Mouse (Mus musculus) small intestine, adult 2 months (tissue): Measurements from ENCODE around the gene Ptbp3. TPM values are rescaled to one million over a fixed set of nuclear protein-coding genes. Genes with fewer than 3 reads are reported as not detected.

Source experiments
- H3K27ac ChIP-seq: fragments of 200-500 bp; 2 replicates; pipeline ENCODE4 v1.5.1; 2012; ENCODE audit warnings: low read depth, low read length, control low read depth, inconsistent platforms; ENCODE audit not compliant: insufficient read depth
- H3K27me3 ChIP-seq: fragments of 200-500 bp; 2 replicates; pipeline ENCODE4 v1.6.1; 2012; ENCODE audit warnings: mild to moderate bottlenecking, moderate library complexity, low read length, inconsistent platforms; ENCODE audit not compliant: control insufficient read depth, insufficient read depth
- H3K36me3 ChIP-seq: fragments of 200-500 bp; 2 replicates; pipeline ENCODE4 v1.6.1; 2012; ENCODE audit warnings: mild to moderate bottlenecking, low read length, control low read depth, inconsistent platforms; ENCODE audit not compliant: control insufficient read depth, insufficient read depth
- H3K4me1 ChIP-seq: fragments of 200-500 bp; 2 replicates; pipeline ENCODE4 v1.6.1; 2012; ENCODE audit warnings: low read length, inconsistent platforms, mixed read lengths; ENCODE audit not compliant: control insufficient read depth, insufficient read depth, insufficient read length
- H3K4me3 ChIP-seq: fragments of 200-500 bp; 2 replicates; pipeline ENCODE4 v1.5.1; 2012; ENCODE audit warnings: low read depth, mild to moderate bottlenecking, control low read depth, inconsistent platforms, low read length, moderate library complexity
- CTCF ChIP-seq: fragments of 200-500 bp; IDR thresholded peaks from 2 replicates; pipeline ENCODE4 v1.5.1; 2012; ENCODE audit warnings: low read depth, mild to moderate bottlenecking, control low read depth, inconsistent platforms, low read length, moderate library complexity, mixed read lengths; ENCODE audit not compliant: insufficient replicate concordance, insufficient read length; ENCODE audit errors: extremely low read depth
- POLR2A ChIP-seq: fragments of 200-500 bp; IDR thresholded peaks from 2 replicates; pipeline ENCODE4 v1.6.1; 2012; ENCODE audit warnings: low read depth, mild to moderate bottlenecking, control low read depth, inconsistent platforms, low read length, moderate library complexity
- WGBS: fragments of 180-500 bp; shearing (Covaris S2); methylation state at CpG from one replicate; pipeline ENCODE4 v1.1.7; 2018; 5-methylcytosine and 5-hydroxymethylcytosine counted together
- polyA plus RNA-seq: library from polyadenylated mRNA; depleted of rRNA; stranded (reverse); fragments of >200 nt; gene quantifications from 2 replicates; pipeline ENCODE4 v1.2.3, GENCODE M21; 2012

Gene Ptbp3
- polyA plus RNA-seq, 1 experiment, result 45.8 TPM

DNA sequence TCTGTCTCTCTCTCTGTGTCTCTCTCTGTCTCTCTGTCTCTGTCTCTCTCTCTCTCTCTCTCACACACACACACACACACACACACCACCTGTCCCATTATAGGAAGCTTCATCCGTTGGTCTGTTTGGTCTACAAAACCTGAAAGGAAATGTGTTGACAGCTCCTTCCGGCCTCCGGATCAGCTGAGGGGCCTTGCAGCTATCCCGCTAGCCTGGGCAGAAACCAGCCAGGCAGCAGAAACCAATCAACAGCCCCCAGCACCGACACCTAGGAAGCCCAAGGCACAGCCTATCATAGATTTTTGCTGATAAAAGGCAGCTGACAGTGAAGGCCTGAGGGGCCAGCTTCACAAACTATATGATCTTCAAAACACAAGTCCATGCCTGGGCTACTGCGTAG, 103.6 kb downstream of the Ptbp3 start:
- Histone ChIP-seq H3K36me3 (no peaks in the 10 kb centered on the region), H3K4me1 (peaks cover 3% of the 10 kb centered on the region; the same call in 1 of the 2 replicates), H3K27ac (no peak overlapping the region), H3K4me3 (no peak overlapping the region), H3K27me3 (no peaks in the 10 kb centered on the region)
- TF ChIP-seq CTCF, result no peak
- TF ChIP-seq POLR2A, result no peak
- WGBS, result 71% methylated on average over 6 of the region's 6 CpGs

DNA sequence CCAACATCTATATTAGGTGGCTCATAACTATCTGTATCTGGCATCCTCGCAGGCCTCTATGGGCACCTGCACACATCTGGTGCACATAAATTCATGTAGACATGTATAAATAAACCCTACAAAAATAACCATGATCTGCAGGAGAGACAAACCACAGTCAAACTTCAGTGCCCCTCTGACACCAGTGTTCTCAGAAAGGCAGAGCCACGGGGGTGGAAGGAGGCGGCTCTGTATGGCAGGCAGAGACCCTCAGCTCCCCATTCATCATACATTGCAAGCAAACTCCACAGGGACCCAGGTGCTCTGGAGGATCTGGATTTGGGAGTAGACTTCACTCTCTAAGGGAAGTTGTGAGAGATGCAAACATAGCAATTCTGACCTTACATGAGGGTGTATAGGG, 104.2 kb downstream of the Ptbp3 start:
- Histone ChIP-seq H3K4me1 (peaks cover 8% of the 10 kb centered on the region; the same call in 1 of the 2 replicates), H3K4me3 (no peak overlapping the region), H3K27ac (no peak overlapping the region), H3K36me3 (no peaks in the 10 kb centered on the region), H3K27me3 (no peaks in the 10 kb centered on the region)
- 83% methylated on average over 3 of the region's 3 CpGs for WGBS
- no peak for TF ChIP-seq CTCF
- TF ChIP-seq POLR2A, result no peak

DNA sequence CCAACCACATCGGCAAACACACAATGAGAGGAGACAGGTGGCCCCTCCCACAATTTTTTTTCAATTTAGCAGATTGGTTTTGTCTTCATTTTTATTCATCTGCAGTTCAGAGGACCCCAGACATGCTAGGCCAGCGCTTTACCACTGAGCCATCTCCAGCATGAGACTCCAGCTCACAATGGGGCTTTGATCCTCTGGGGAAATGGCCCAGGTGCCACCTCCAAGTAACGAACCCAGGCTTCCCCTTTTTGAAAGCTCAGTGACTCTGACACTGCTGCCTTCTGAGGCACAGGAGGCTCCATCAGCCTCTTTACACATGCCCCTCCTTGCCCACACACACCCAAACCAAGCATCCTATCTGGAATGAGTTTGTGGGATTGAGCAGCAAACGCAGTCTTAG, 105.1 kb downstream of the Ptbp3 start:
- WGBS, result 83% methylated on average over 4 of the region's 4 CpGs
- peaks cover 11% of the 10 kb centered on the region; the same call in 1 of the 2 replicates for H3K4me1 ChIP-seq
- no peaks in the 10 kb centered on the region for H3K36me3 ChIP-seq
- no peak overlapping the region for H3K27ac ChIP-seq
- TF ChIP-seq POLR2A (no peak), CTCF (no peak)
- no peak overlapping the region for H3K4me3 ChIP-seq
- no peaks in the 10 kb centered on the region for H3K27me3 ChIP-seq

GRCm38 (mm10) chr4:59441265-59441664, 107.9 kb downstream of the Ptbp3 start:
- TF ChIP-seq POLR2A (no peak), CTCF (no peak)
- Histone ChIP-seq H3K27ac (peak overlapping the region; percentile 40; the same call in 1 of the 2 replicates), H3K4me3 (no peak overlapping the region), H3K27me3 (no peaks in the 10 kb centered on the region), H3K4me1 (peaks cover 11% of the 10 kb centered on the region; the same call in 1 of the 2 replicates), H3K36me3 (no peaks in the 10 kb centered on the region)
- 77% methylated on average over 1 of the region's 1 CpGs for WGBS

DNA sequence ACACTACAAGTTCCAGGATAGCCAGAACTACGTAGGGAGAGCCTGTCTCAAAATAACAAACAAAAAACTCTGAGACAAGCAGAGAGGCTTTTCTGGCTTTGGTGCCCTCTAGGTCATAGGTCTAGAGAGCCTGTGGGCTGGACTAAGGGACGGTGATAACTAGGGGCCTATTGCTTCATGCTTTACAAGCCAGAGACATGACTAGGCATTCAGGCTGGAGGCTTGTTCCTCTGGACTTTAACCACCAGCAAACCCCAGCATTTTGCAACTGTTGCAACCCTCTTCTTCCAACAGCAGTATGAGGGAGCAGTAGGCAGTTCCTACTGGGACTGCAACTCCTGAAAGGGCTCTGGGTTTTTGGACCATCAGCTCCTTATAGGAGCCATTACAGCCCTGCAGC, 109.2 kb downstream of the Ptbp3 start:
- no peak overlapping the region for H3K4me3 ChIP-seq
- 19% methylated on average over 2 of the region's 2 CpGs for whole genome bisulfite sequencing
- peaks cover 11% of the 10 kb centered on the region; the same call in 1 of the 2 replicates for H3K4me1 ChIP-seq
- TF ChIP-seq POLR2A (no peak), CTCF (no peak)
- H3K27me3 ChIP-seq, result no peaks in the 10 kb centered on the region
- H3K27ac ChIP-seq, result peak overlapping the region; percentile 40; the same call in 1 of the 2 replicates
- no peaks in the 10 kb centered on the region for H3K36me3 ChIP-seq

- Histone ChIP-seq H3K4me3 (no peak overlapping the region), H3K27ac (no peak overlapping the region), H3K36me3 (no peaks in the 10 kb centered on the region), H3K27me3 (no peaks in the 10 kb centered on the region), H3K4me1 (peaks cover 12% of the 10 kb centered on the region; the same call in 1 of the 2 replicates)
- WGBS, result 56% methylated on average over 5 of the region's 5 CpGs
- TF ChIP-seq POLR2A (no peak), CTCF (no peak)
These were observed 110.1 kb downstream of the Ptbp3 start for GRCm38 (mm10) chr4:59439041-59439440.

GRCm38 (mm10) chr4:59437990-59438854, 110.9 kb downstream of the Ptbp3 start, which contains the start of gene Susd1:
Gene Susd1 (minus strand): TSS chr4:59438633.
- H3K36me3 ChIP-seq, result no peaks in the 10 kb centered on the region
- TF ChIP-seq POLR2A (no peak), CTCF (no peak)
- H3K4me1 ChIP-seq, result peaks cover 15% of the 10 kb centered on the region; the same call in 1 of the 2 replicates
- peak within 1 kb of the TSS; percentile 66 for H3K4me3 ChIP-seq
- WGBS, result 1% methylated on average over 74 of the region's 75 CpGs
- no peaks in the 10 kb centered on the region for H3K27me3 ChIP-seq
- peak within 1 kb of the TSS; percentile 1; the same call in 1 of the 2 replicates for H3K27ac ChIP-seq
